Mouse (Mus musculus): ENCODE data around the gene Sgk1. TPM values are rescaled to one million over a fixed set of nuclear protein-coding genes. Genes with fewer than 3 reads are reported as not detected.
"Not testable (repeated sequence)": the region's sequence is repeated elsewhere in the genome, so short reads cannot be mapped to it uniquely, and the experiment has no call there.

Gene Sgk1
- total RNA-seq, 2 experiments from 2014 or later: 91.0 to 104 TPM

DNA sequence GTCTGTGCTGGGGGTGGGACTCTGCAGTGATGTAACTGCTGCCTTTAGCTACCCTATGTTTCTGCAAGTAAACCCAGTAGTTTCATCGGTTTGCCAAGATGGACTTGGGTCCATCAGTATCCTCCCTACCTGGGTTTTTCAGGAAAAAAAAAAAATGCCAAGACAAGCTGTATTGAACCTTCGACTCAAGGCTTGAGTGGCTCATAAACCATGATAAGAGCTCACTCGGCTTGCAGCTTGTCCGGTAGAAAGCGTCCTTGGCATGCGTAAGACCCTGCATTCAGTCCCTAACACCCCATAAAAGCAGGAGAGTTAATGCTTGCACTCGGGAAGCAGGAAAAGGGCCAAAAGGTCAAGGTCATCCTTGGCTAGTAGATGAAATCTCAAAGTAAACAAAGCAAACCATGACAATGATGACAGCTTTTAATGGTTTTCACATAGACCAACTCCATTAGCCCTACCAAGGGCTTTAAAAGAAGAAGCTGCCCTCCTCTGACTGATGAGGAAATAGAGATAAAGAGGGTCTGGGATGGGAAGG lies 23.5 kb upstream of the Sgk1 start:
- DNase-seq (ENCODE audit: low spot score in 2 of 2): no peak

GRCm38 (mm10) chr10:21866504-21866903 lies 15.5 kb upstream of the Sgk1 start:
- DNase-seq (ENCODE audit: low spot score in 2 of 2): no peak

- DNase-seq (ENCODE audit: low spot score in 2 of 2): no peak
Observed at GRCm38 (mm10) chr10:21868221-21868620, 13.8 kb upstream of the Sgk1 start.

DNA sequence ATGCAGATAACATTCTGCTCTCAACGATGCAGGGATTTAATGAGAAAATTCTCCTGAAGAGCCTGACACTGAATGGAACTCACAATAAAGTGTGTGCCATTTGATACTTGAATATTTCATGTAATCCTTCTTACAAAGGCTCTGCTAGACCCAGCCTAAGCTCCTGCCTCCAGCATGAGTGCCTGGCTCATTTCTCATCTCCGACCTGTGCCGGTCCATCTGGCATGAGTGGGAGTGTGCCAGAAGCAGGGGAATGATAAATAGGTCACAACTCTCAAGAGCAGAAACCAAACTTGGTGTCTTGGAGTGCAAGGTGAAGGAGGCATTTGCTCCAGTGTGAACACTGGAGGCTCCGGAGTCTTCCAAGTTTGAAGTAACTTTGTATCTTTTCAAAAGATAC lies 13.4 kb upstream of the Sgk1 start:
- DNase-seq (ENCODE audit: low spot score in 2 of 2): no peak

GRCm38 (mm10) chr10:21881837-21882183 lies 174 bp upstream of the Sgk1 start:
- DNase-seq (ENCODE audit: low spot score in 2 of 2): no peak

- DNase-seq (ENCODE audit: low spot score in 2 of 2): peak; percentile 34 to 46
Observed at GRCm38 (mm10) chr10:21883587-21883986, 1.6 kb downstream of the Sgk1 start.

DNA sequence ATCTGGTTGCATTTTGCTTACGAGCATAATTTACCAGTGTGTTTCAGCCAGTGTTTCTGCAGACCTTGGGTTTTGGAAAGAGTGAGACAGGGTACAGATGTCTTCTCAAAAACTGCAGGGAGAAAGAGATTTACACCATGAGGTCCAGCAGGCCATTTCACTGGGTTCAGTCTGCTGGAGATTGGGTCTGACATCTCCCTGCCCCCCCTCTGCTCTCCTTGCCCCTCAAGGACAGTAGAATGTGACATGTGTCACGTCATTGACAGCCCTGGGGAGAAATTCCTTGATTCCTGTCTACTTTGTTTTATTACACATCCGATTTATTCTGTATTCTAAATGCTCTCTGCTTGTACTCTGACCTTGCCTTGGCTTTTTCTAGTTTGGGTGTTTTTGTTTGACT lies 2.5 kb downstream of the Sgk1 start:
- DNase-seq (ENCODE audit: low spot score in 2 of 2): no peak

GRCm38 (mm10) chr10:21889141-21889765 lies 7.3 kb downstream of the Sgk1 start:
- DNase-seq (ENCODE audit: low spot score in 2 of 2): no peak

- DNase-seq (ENCODE audit: low spot score in 2 of 2): no peak
Observed at GRCm38 (mm10) chr10:21890293-21890692, 8.3 kb downstream of the Sgk1 start.

- no peak for DNase-seq (ENCODE audit: low spot score in 2 of 2)
Observed at GRCm38 (mm10) chr10:21891442-21891841, 9.5 kb downstream of the Sgk1 start.

GRCm38 (mm10) chr10:21892104-21892503 lies 10.1 kb downstream of the Sgk1 start:
- no peak for DNase-seq (ENCODE audit: low spot score in 2 of 2)

GRCm38 (mm10) chr10:21898417-21898816 lies 16.4 kb downstream of the Sgk1 start:
- DNase-seq (ENCODE audit: low spot score in 2 of 2): no peak

DNA sequence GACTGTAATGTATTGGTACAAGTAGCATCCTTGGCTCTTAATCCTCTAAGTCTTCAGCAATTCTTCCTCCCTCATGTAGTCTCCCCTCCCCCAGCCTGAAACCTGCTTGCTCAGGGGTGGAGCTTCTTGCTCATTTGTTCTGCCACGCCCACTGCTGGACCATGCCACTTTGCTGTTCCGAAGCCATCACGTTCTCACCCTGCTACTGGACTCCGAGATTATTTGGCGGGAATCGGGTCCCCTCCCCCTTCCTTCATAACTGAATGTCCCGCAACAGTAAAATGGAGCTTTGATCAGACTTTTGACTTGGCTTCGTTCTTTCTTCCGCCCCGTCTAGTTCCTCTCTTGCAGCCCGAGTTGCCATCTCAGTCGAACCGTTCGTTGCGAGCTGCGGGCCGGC lies 16.9 kb downstream of the Sgk1 start:
- not testable (repeated sequence) for DNase-seq (ENCODE audit: low spot score in 2 of 2)

GRCm38 (mm10) chr10:21899397-21899796 lies 17.4 kb downstream of the Sgk1 start:
- no peak for DNase-seq (ENCODE audit: low spot score in 2 of 2)

DNA sequence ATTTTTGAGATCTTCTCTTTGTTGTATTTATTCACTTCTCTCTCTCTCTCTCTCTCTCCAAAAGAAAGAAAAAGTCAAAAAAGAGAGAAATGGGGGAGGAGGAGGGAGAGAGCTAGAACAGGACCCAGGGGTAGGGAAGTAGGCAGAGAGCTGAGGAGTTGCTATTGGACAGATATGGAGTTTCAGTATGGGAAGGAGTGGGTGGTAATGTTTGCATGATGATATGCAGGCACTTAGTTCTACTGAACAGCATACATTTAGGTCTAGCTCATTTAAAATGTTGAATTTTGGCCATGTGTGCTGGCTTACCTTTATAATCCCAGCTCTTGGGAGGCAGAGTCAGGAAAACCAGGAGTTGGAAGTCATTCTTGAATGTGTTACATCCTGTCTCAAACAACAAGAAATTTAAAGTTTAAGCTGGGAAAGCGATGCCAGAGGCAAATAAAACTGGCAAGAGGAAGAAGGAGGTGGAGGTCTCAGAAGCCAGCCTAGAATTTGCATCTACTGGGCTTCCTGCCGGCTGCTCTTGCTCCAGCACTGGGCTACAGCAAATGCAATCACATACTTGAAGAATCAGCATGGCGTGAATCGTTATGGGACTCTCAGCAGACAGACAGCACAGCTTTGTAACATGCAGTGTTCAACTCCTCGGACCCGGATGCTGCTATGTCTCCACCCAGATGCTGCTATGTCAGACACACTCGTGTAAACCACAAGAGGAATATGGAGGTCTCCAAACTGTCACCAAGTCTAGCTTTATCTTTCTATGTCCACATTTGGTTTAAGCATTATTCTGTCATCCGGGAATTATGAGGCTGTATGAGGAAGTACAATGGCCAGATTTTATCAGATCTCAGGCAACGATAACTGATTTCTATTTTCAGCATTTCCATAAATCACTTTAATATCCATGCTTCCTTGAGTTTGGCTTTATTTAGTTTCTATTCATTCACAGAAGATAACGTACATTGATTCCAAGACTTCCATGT lies 20.5 kb downstream of the Sgk1 start:
- no peak for DNase-seq (ENCODE audit: low spot score in 2 of 2)

- no peak for DNase-seq (ENCODE audit: low spot score in 2 of 2)
Observed at GRCm38 (mm10) chr10:21904151-21904550, 22.2 kb downstream of the Sgk1 start.

DNA sequence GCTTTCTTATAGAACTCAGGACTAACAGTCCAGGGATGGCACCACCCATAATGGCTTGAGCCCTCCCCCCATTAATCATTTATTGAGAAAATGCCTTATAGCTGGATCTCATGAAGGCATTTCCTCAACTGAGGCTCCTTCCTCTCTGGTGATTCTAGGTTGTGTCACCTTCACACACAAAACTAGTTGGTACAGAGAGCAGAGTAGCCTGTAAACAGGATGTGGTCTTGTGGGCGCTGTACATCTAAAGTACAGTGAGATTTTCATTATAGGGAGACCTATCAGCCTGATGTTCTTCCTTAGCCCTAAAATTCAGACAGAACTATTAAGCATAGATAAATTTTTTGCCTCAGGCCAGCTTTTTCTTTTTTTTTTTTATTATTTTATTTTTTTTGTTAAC lies 23.6 kb downstream of the Sgk1 start:
- DNase-seq (ENCODE audit: low spot score in 2 of 2): no peak

GRCm38 (mm10) chr10:21906894-21907446 lies 25.0 kb downstream of the Sgk1 start:
- DNase-seq (ENCODE audit: low spot score in 2 of 2): no peak

- no peak for DNase-seq (ENCODE audit: low spot score in 2 of 2)
Observed at GRCm38 (mm10) chr10:21907784-21908183, 25.8 kb downstream of the Sgk1 start.

DNA sequence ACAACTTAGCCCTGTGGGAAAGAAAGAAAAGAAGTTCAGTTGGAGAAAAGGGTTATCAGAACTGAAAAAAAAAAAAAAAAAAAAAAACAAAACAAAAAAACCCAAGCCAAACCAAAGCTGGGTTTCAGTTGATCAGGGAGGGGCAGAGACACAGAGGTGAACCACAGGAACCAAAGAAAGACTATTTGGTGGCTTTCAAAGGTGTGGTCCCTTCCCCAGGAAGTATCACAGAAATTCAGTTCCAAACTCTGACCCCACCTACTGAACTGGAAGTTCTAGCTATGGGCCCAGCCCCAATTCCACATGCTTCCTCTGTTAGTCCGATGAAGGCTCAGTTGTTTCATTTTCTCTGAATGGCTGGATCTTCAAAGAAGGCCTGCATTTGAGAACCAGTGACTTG lies 26.7 kb downstream of the Sgk1 start:
- DNase-seq (ENCODE audit: low spot score in 2 of 2): no peak

DNA sequence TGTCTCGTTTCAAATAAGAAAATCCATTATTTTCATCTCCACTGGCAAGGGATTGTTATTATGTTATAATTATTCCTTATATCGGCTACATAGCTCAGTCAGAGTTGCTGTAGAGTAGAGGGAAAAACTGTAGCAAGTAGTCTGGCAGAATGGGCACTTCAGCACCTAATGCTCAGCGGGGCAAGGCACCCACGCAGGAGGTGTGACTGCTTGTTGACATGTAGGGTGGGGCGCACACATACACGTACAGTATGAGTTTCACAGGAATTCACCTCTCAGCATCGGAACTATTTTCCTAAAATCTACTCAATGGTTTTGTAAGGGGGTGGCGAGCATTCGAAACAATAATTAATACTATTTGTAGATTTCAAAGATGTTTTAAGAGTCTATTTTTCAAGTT lies 28.4 kb downstream of the Sgk1 start:
- no peak for DNase-seq (ENCODE audit: low spot score in 2 of 2)

Measured in layer of hippocampus, postnatal 14 days (tissue).